Mouse (Mus musculus) stomach, postnatal 0 days (tissue): Measurements from ENCODE around the gene Cyp21a1.

Source experiments
- CTCF ChIP-seq: IDR thresholded peaks from 2 replicates; pipeline ENCODE4 v1.5.1; 2016; ENCODE audit warnings: antibody characterized with exemption, low read depth, mild to moderate bottlenecking, moderate library complexity
- EP300 ChIP-seq: optimal IDR thresholded peaks from 2 replicates; pipeline ENCODE3; 2016; ENCODE audit warnings: antibody characterized with exemption

GRCm38 (mm10) chr17:34840736-34841307, 36.5 kb upstream of the Cyp21a1 start:
- TF ChIP-seq EP300 = no peak
- no peak for TF ChIP-seq CTCF
